Mouse (Mus musculus) right cerebral cortex, adult 18-20 months (tissue): Measurements from ENCODE around the gene Ddo.

ENCODE experiments used
- DNase-seq: peaks from one replicate; pipeline ENCODE4 v3.0.0; 2022; ENCODE audit warnings: mixed read lengths

Gene Ddo

GRCm38 (mm10) chr10:40666943-40667342 lies 37.1 kb downstream of the Ddo start:
- DNase-seq = no peak

DNA sequence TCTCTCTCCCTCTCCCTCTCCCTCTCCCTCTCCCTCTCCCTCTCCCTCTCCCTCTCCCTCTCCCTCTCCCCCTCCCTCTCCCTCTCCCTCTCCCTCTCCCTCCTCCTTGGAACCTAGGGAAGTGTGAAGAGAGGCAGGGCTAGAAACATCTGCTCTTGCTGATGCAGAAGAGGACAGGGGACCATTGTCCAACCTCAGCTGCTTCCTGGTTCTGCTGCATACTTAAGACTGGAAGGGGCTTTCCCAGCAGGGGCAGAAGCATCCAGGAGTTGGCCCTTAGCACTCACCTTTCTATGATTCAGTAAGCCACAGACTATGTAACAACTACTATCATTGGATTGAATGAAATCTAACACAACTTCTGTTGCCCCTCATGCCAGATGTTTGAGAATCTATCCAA lies 38.8 kb downstream of the Ddo start:
- no peak for DNase-seq

DNA sequence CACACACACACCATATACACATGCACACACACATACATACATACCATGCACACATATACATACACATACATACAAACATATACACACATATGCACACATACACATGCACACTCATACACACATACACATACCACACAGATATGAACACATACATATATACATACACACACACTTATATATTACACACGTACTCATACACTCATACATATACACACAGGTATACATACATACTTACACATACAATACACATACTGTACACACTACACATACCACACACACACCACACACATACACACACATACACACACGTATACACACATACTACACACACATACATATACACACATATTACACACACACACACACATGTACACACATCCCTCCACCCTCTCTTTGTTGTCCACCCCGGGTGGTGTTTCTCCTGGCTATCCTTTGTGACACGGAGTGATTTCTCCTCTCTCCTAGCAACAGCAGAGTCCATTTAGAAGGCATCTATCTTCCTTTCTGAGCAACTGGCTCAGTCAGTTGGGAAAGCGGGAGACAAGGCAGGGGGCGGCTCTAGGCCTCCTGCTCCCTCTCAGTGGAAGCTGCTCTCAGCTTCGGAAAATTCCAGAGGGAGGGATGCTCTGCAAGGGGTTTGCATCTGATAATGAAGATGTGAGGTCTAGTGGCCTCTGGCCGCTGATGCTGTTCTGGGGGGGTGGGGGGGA lies 42.9 kb downstream of the Ddo start:
- DNase-seq = no peak

DNA sequence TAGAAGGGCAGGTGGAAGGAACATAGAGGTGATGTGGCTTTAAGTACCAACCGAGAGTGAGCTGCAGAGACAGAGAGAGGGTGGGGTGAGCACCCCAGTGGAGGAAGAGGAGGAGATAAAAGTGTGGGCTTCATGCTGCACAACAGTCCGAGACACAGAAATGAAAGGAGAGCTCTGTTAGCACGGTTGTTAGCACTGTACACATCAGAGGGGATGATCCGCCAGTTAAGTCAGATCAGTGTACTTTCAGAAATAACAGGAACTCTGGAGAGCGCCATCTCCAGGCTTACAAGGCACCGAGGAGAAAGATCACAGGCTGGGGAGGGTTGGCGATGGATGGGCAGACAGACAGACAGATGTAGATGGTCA lies 43.5 kb downstream of the Ddo start:
- no peak for DNase-seq

DNA sequence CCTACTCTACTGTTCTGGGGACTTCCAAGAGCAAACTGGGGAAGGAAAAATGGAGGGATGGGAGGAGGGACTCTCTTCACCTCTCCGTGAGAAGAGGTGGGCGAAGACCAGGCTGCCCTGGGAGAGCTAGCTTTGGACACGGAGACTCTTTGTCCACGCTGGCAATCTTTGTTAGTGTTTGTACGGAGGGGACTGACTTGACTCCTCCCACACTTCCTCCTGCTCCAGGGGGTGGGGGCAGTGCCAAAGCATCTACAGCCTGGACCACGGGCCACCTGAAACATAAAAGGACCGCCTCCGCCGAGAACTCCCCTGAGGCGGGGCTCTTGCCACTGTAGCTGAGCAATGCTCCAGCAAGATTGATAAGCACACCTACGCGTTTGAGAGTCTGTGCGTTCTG lies 44.3 kb downstream of the Ddo start:
- no peak for DNase-seq

- no peak for DNase-seq
Observed at GRCm38 (mm10) chr10:40675921-40676320, 46.1 kb downstream of the Ddo start.

- DNase-seq = no peak
Observed at GRCm38 (mm10) chr10:40678477-40678876, 48.7 kb downstream of the Ddo start.

DNA sequence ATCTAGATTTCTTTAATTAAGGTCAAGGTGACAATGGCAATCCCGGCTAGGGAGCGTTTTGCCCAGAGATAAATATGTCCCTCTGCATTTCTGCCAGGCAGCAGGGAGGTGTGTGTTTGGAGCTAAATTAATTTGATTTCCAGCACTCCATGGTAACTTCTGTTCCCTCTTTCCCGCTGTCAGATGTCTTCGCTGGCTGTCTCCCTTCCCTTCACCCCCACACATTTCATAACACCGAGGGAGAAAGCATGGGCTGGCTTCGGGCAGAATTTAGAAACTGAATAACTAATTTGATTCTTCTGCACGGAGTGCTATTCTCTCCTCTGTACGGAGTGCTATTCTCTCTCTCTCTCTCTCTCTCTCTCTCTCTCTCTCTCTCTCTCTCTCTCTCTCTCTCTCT lies 52.7 kb downstream of the Ddo start:
- DNase-seq = peak; percentile 87

DNA sequence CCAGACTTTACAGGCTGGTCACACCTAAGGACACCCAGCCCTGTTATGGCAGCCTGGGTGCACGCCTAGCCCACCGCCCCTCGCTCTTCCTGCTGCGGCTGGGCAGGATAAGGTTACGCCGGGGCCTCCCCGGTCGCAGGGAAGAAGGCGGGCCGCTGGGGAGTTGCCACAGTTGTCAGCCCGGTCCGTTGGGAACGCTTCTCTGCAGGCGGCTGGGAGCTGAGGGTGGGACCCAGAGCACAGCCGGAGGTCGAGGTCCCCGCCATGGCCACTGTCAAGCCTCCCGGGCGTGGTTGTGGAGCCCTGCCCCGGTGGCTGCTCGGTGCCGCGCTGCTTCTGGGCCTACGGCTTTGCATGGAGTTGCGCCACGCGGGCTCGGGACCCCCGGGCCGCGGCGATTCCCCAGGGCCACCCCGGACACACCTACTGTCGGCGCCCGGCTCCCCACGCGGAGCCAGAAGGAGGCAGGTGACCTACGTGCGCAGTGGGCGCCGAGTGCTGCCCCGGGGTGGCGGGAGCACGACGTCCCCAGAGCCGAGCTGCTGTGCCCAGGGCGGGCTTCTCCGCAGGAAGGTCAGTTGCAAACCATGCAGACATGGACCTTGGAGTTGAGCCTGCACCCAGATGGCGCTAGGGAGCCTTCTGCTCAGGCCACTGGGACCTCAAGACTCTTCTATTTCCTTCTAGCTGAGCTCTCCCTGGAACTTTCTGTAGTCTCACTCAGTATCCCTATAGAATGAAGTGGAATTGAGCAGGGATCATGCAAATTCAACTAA lies 53.5 kb downstream of the Ddo start, which contains the start of gene Mettl24:
Gene Mettl24 (plus strand): TSS at position 191 of the 776 bp plus-strand sequence.
- DNase-seq = peak; percentile 77

DNA sequence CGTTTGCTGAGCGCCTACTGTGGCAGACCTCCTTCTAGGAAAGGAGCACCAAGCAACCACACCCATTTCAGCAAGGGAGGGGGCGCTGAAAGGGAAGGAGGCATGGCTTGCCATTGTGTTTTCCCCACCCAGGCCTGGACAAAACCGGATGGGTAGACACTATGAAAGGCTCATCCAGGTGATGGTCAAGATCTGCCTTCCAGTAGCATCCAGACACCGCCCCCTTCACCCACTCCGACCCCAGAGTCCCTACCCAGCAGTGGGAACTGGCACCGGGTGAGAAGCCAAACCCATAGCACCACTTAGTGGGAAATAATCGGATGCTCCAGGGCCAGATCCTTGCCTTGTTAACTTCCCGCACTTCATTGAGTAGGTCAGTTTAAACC lies 54.0 kb downstream of the Ddo start:
- no peak for DNase-seq

GRCm38 (mm10) chr10:40684326-40684725 lies 54.5 kb downstream of the Ddo start:
- DNase-seq = peak; percentile 78

DNA sequence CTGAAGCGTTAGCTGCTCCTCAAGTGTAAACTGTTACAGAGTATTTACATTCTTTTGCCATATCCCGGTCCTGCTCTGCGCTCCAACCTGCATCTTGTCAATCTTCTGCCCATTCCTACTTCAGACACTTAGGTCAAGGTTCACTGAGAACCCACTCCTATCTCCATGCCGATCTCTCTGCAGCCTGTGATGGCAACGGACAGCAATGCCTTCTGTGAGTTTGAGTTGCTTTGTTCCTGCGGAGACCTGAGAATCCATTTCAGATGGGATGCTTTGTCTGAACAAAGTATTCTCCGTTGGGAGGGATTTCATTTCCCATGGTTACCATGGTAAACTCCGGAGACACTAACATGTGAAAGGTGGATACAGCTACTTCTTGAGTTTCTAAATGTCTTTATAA lies 55.8 kb downstream of the Ddo start:
- no peak for DNase-seq

DNA sequence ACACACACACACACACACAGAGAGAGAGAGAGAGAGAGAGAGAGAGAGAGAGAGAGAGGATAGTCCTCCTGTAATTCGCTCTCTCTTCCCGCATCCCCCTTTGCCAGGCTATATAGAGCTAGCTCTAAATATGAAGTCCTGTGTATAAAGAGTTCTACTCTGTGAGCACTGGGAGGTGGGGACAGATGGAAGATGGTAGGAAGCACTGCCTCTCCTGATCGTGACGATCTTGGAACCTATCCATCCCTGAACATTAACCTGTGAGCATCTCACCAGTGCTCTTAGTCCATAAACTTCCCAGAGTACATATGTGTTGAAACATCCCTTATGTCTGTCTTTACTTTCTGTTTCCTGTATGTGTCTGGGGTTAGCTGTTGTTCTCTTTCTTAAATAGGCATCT lies 57.2 kb downstream of the Ddo start:
- no peak for DNase-seq

GRCm38 (mm10) chr10:40687407-40687806 lies 57.6 kb downstream of the Ddo start:
- peak; percentile 26 for DNase-seq

- DNase-seq = peak; percentile 92
Observed at GRCm38 (mm10) chr10:40688266-40688665, 58.5 kb downstream of the Ddo start.

GRCm38 (mm10) chr10:40688873-40689272 lies 59.1 kb downstream of the Ddo start:
- DNase-seq = no peak

- DNase-seq = no peak
Observed at GRCm38 (mm10) chr10:40698652-40699051, 68.8 kb downstream of the Ddo start.

DNA sequence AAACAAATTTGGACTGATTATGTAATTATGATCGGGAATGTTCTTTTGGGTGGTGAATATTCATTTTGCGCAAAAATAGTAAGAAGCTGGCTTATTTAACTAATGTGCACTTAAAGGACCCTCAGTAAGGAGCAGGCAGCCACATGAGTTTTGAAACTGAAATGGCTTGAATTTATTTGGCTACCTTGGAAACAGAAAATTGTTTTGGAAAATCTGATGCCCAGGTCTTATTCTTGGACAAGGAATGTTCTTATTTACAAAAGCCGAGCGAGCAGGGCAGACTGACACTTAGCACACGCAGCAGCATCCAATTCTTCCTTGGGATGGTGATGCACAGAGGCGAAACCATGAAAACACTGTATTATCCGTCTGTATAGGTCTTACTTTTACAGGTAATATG lies 81.3 kb downstream of the Ddo start:
- DNase-seq = no peak

GRCm38 (mm10) chr10:40713018-40713608 lies 83.3 kb downstream of the Ddo start:
- no peak for DNase-seq

DNA sequence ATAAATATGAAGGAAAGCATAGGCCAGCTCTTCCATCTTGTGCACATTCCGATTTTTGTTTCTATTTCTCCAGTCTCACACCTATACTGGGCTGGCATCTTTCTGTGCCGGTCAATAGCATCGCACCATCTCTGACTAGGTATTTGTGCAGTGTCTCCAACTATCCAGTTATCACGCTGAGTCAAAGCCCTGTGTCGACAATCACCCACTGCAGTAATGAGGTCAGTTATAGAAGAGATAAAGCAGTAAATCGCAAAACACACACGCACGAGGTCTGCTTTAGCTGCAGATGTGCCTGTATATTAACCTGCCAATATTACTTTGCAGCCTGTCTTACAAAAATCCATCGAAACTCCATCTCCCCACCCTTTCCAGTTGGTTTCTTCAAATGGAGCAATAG lies 84.0 kb downstream of the Ddo start:
- no peak for DNase-seq

GRCm38 (mm10) chr10:40715151-40715550 lies 85.3 kb downstream of the Ddo start:
- no peak for DNase-seq

DNA sequence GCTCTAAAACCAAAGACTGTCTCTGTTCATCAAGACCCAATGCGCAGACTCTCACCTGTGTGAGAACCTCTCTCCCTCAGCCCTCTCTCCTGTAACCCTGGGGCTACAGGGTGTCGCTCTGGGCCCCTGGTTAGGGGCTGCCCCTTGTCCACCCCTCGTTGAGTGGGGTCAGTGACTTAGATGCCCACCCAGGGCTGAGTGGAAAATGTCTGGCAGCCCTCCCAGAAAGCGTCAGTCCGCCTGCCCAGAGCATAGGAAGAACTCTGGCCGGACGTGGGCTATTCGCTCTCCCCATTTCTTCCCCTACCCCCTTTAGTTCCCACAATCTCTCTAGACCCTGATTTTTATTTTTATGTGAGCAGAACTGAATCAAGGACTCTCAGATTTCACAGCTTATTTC lies 86.5 kb downstream of the Ddo start:
- no peak for DNase-seq

- DNase-seq = peak; percentile 43
Observed at GRCm38 (mm10) chr10:40716713-40717112, 86.9 kb downstream of the Ddo start.

DNA sequence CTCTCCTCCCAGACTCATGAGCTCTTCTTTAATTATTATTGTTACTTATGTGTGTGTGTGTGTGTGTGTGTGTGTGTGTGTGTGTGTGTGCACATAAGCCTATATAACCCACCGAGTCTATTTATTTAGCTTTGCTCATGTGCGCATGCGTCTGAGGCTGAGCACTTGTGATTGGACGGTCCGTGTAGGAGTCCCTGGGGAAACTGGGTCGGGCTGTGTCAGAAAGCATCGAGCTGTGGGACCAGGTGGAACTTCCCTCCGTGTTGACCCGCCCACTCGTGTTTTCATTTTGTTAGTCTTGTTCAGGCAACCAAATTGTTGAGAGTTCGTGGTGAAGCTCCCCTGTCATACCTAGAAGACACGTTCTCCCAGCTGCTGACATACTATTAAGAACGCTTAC lies 88.6 kb downstream of the Ddo start:
- DNase-seq = no peak
